Mouse (Mus musculus) intestine, postnatal 0 days (tissue): ENCODE results near the gene Safb2. TPM values are rescaled to one million over a fixed set of nuclear protein-coding genes. Genes with fewer than 3 reads are reported as not detected.

Experiments
- ATAC-seq: fragments of 200-750 bp; cut with Nextera tagmentation; 2 replicates; pipeline ENCODE4 v1.8.0; 2017; ENCODE audit warnings: mild to moderate bottlenecking, moderate TSS enrichment, moderate library complexity
- H3K27ac ChIP-seq: fragments of 300-500 bp; sonication (generic); 2 replicates; pipeline ENCODE4 v1.5.1; 2014; ENCODE audit warnings: mild to moderate bottlenecking, low read depth, low read length, moderate library complexity
- H3K27me3 ChIP-seq: fragments of 300-500 bp; sonication (generic); replicated peaks from 2 replicates; pipeline ENCODE4 v1.6.1; 2014; ENCODE audit warnings: low read length, mixed read lengths; ENCODE audit not compliant: control insufficient read depth, insufficient read depth
- H3K36me3 ChIP-seq: fragments of 300-500 bp; sonication (generic); 2 replicates; pipeline ENCODE4 v1.6.1; 2014; ENCODE audit warnings: mild to moderate bottlenecking, moderate library complexity; ENCODE audit not compliant: control insufficient read depth, insufficient read depth
- H3K4me1 ChIP-seq: fragments of 300-500 bp; sonication (generic); replicated peaks from 2 replicates; pipeline ENCODE4 v1.6.1; 2014; ENCODE audit warnings: antibody characterized with exemption, low read length, mixed read lengths; ENCODE audit not compliant: control insufficient read depth, insufficient read depth
- H3K4me2 ChIP-seq: fragments of 300-500 bp; sonication (generic); replicated peaks from 2 replicates; pipeline ENCODE4 v1.6.1; 2014; ENCODE audit warnings: low read depth, mild to moderate bottlenecking, moderate library complexity
- H3K4me3 ChIP-seq: fragments of 300-500 bp; sonication (generic); 2 replicates; pipeline ENCODE4 v1.5.1; 2014; ENCODE audit warnings: low read depth, low read length
- H3K9ac ChIP-seq: fragments of 300-500 bp; sonication (generic); 2 replicates; pipeline ENCODE4 v1.6.1; 2014; ENCODE audit warnings: mild to moderate bottlenecking, low read depth, low read length
- H3K9me3 ChIP-seq: fragments of 300-500 bp; sonication (generic); 2 replicates; pipeline ENCODE4 v1.6.1; 2016; ENCODE audit warnings: mixed run types; ENCODE audit not compliant: control insufficient read depth
- CTCF ChIP-seq: sonication (generic); IDR thresholded peaks from 2 replicates; pipeline ENCODE4 v1.5.1; 2016; ENCODE audit warnings: low read depth, mild to moderate bottlenecking, control low read depth, antibody characterized with exemption, moderate library complexity
- WGBS: fragments of 180-500 bp; shearing (Covaris S2); extraction: QIAGEN DNeasy Blood & Tissue Kit; methylation state at CpG from one replicate; pipeline ENCODE4 v1.1.7; 2014; 5-methylcytosine and 5-hydroxymethylcytosine counted together
- polyA plus RNA-seq: library from polyadenylated mRNA; unstranded; fragments of >200 nt; fragmentation: Nextera tagmentation; extraction: Ambion mirVana; gene quantifications from 2 replicates; pipeline ENCODE4 v1.2.1, GENCODE M21; 2015

Safb2 gene
- polyA plus RNA-seq, 1 experiment from 2014 or later, result 22.3 TPM

DNA sequence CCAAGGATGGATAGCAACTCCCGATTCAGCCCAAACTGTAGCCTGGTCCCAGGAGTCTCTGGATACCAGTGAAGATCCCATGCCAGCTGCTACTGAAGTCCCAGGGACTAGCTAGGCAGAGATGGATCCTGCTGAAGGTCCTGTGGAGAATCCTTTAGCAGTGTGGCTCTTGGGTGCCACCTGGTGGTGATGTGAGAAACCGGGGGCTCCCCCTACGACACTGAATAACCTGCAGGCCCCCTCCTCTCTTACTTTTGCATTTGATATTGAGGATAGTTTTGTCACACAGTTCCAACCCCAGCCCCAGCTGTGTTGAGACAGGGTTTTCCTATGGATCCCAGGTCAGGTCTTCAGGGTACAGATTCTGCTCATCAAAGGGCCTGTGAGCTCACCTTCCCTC, 25.9 kb downstream of the Safb2 start:
- Histone ChIP-seq H3K27me3 (no peaks in the 10 kb centered on the region), H3K4me3 (no peak overlapping the region), H3K27ac (no peak overlapping the region), H3K4me2 (no peak overlapping the region), H3K9ac (no peak overlapping the region), H3K36me3 (peaks cover 26% of the 10 kb centered on the region), H3K9me3 (no peaks in the 10 kb centered on the region), H3K4me1 (no peaks in the 10 kb centered on the region)
- TF ChIP-seq CTCF, result peak; percentile 94
- ATAC-seq, result 0 out of 2 replicates have a peak, but pooled peaks have one; percentile 28
- WGBS, result 20% methylated on average over 3 of the region's 3 CpGs

DNA sequence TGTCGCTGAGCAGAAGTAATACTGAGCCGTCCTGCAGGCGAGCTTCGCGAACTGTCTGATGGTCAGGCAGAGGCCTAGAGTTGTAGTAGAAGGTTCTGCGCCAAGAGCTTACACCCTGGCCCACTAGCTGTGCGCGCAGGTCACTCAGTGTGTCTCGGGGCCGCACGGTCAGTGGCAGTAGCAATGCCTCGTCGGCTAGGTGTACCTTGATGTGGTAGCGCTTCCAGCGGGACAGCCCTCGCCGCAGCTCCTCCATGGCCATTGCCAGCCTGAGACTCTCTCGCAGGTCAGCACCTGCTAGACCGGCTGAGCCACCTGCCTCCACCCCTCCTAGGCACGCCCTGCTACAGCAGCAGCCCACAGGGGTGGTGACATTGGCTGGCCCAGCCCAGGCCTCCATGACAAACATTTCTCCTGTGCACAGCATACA, 30.2 kb downstream of the Safb2 start, which contains the start of gene Gm20219:
Gm20219 (minus strand) TSS at position 266 of the 430 bp plus-strand sequence.
- Histone ChIP-seq H3K4me1 (no peaks in the 10 kb centered on the region), H3K4me2 (0 out of 2 replicates have a peak within 1 kb of the TSS, but pooled peaks have one; percentile 21), H3K4me3 (no peak within 1 kb of the TSS), H3K36me3 (no peaks in the 10 kb centered on the region; the same call in 1 of the 2 replicates), H3K9me3 (no peaks in the 10 kb centered on the region), H3K27me3 (no peaks in the 10 kb centered on the region), H3K9ac (no peak within 1 kb of the TSS), H3K27ac (no peak within 1 kb of the TSS)
- peak; percentile 80 for ATAC-seq
- WGBS, result 48% methylated on average over 20 of the region's 20 CpGs
- no peak for TF ChIP-seq CTCF

DNA sequence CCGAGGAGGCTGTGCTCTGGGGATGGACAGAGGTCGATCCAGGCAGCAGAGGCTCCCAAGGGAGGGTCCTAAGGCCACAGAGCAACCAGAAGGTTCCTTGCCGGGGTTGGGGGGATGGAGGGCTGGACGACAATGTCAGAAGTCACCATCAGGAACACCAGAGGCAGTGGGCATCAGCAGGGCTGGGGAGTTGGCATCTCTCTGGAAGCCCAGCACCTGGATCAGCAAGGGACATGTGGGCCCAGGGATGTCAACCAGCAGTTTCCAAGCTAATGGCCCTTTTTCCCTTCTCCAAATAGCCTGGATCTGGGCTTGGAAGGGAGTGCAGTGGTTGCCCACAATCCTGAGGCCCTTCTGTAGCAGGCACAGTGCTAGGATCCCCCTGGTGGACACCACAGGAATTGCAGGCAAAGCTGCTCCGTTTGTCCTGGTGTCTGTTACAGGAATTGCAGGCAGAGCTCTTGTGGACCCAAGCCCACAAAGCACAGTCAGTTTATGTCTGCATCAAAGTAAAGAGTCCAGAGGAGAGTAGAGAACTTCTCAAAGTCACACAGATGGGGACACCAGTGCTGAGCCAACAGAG, 31.5 kb downstream of the Safb2 start:
- no peak overlapping the region for H3K4me2 ChIP-seq
- peak; percentile 98 for TF ChIP-seq CTCF
- ATAC-seq, result no peak
- no peaks in the 10 kb centered on the region; the same call in 1 of the 2 replicates for H3K36me3 ChIP-seq
- H3K27ac ChIP-seq, result no peak overlapping the region
- no peak overlapping the region for H3K4me3 ChIP-seq
- no peaks in the 10 kb centered on the region for H3K4me1 ChIP-seq
- no peaks in the 10 kb centered on the region for H3K9me3 ChIP-seq
- WGBS, result 73% methylated on average over 5 of the region's 5 CpGs
- H3K9ac ChIP-seq, result no peak overlapping the region
- H3K27me3 ChIP-seq, result no peaks in the 10 kb centered on the region

DNA sequence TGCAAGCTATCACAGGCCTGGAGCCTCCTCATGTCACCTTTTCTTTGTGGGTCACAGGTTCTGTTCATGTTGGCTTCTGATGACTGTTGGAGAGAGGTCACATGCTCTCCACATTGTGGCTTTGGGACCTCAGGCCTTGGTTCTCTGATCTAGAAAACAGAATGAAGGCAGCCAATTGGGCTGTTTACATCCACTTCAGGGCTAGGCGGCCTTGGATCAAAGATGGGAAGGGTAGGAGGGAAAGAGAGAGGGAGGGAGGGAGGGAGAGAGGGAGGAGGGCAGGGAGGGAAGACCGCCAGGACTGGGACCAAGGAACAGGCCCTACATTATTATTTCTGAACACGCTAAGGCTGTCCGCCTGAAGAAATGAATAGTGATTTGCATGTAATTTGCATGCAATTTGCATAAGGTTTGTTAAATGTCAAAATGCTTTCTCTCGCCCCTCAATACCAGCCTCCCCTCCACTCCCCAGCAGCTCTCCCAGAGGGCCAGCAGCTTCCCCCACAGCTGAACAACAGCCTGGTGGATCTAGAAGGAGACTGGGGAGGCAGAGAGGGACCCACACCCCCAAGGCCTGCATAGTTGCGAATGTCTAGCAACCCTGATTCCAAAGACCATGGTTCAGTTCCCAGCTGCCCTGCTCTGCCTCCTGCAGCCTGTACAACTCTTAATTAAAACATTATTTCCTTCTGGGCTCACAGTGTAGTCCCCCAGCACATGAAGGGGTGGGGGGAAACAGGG, 32.4 kb downstream of the Safb2 start:
- H3K36me3 ChIP-seq, result no peaks in the 10 kb centered on the region; the same call in 1 of the 2 replicates
- ATAC-seq, result no peak
- H3K27me3 ChIP-seq, result no peaks in the 10 kb centered on the region
- TF ChIP-seq CTCF, result no peak
- H3K9ac ChIP-seq, result no peak overlapping the region
- H3K9me3 ChIP-seq, result no peaks in the 10 kb centered on the region
- no peak overlapping the region for H3K4me3 ChIP-seq
- 81% methylated on average over 6 of the region's 6 CpGs for WGBS
- no peak overlapping the region for H3K27ac ChIP-seq
- no peaks in the 10 kb centered on the region for H3K4me1 ChIP-seq
- H3K4me2 ChIP-seq, result no peak overlapping the region

DNA sequence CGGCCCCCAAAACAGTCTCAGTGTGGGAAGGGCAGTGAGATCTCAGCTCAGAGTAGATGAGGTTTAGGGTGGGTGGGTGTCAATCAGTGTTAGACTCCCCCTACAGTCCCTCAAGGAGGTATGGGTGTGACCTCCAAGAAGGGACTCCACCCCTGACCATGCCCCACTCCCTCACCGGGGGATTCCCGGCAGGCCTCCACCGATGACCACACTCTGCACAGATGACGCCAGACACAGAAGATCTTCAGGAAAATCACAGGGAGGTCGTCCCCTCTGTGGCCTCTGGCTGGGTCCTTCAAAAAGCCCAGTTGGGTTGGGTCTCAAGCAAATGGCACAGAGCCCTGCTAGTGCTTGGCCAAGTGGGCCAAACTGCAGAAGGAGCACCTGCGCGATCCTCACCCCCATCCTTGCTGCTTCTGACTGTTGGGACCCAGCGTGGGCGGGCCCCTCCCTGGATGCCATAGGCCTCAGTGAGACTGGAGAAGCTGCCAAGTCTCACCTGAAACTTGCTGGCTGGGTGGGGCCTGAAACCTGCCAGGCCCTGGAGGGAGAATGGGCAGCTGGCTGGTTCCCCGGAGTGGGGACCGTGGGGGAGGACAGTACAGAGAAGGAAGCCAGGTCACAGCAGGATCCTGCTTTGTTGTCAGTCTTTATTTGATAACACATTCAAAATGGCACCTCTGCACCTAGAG, 33.5 kb downstream of the Safb2 start:
- H3K27me3 ChIP-seq, result no peaks in the 10 kb centered on the region
- H3K4me1 ChIP-seq, result no peaks in the 10 kb centered on the region
- no peak for ATAC-seq
- H3K36me3 ChIP-seq, result no peaks in the 10 kb centered on the region; the same call in 1 of the 2 replicates
- no peak overlapping the region for H3K9ac ChIP-seq
- no peak overlapping the region for H3K27ac ChIP-seq
- WGBS, result 78% methylated on average over 12 of the region's 12 CpGs
- no peak overlapping the region for H3K4me3 ChIP-seq
- H3K9me3 ChIP-seq, result no peaks in the 10 kb centered on the region
- H3K4me2 ChIP-seq, result no peak overlapping the region
- no peak for TF ChIP-seq CTCF

DNA sequence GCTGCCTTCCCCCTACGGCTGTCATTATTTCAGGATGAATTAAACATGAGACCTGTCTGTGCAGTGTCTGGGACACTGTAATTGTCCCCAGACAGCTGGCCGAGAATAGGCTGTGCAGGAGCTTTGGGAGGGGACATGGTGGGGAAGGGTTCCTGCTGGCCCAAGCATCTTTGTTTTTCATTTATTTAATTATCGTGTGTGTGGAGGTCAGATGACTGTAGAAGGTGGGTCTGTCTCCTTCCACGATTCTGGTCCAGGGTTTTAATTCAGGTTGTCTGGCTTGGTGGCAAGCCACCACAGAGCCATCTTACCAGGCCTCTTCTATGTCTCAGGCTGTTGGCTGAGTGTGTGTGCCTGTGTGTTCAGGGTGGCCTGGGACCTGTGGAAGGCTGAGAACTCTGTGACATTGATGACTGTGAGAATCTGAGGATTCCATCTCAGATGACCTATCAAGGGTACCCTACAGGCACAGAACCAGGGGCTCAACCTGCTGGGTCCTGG, 35.7 kb downstream of the Safb2 start:
- no peak for TF ChIP-seq CTCF
- Histone ChIP-seq H3K36me3 (no peaks in the 10 kb centered on the region), H3K9me3 (no peaks in the 10 kb centered on the region), H3K27me3 (no peaks in the 10 kb centered on the region), H3K9ac (no peak overlapping the region), H3K4me1 (no peaks in the 10 kb centered on the region), H3K4me2 (no peak overlapping the region), H3K27ac (no peak overlapping the region), H3K4me3 (no peak overlapping the region)
- WGBS, result 66% methylated on average over 4 of the region's 4 CpGs
- ATAC-seq, result no peak
